Mouse (Mus musculus) cerebellum, postnatal 4 days (tissue): ENCODE data around the gene Tmem115.

ENCODE experiments used
- DNase-seq, 2 experiments: peaks; one replicate each; pipeline ENCODE4 v3.0.0; 2022; ENCODE audit warnings: low spot score in 2 of 2, mixed read lengths in 1 of 2

The Tmem115 gene

DNA sequence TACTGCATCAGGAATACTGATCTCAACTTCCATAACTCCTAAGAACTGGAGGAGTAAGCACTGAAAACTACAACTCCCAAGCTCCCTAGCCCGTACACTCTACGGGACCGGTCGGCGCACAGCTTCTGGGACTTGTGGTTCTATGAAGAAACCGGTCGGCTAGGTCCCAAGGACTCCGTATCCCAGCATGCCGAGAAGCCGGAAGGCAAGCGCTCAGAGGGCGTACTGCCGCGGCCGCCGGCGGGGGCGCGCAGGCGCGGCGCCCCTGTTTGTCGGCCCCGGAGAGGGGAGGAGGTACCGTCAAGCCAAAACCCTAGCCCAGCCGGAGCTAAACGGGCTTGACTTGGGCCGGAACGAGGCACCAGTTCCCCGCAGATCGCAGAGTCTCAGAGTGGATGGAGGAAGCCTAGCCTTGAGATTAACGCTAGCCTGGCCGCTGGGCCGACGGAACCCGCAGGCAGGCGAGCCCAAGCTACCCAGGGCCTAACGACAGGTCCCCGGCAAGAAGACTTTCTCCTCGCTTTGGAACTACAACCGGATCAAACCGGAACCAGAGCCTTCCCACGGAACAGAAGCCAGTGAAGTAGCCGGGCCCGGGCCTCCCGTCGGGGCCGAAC, at the start of gene Tmem115:
Tmem115 (plus strand) TSS at position 155 of the 617 bp plus-strand sequence.
- DNase-seq: peak; percentile 75 to 89

DNA sequence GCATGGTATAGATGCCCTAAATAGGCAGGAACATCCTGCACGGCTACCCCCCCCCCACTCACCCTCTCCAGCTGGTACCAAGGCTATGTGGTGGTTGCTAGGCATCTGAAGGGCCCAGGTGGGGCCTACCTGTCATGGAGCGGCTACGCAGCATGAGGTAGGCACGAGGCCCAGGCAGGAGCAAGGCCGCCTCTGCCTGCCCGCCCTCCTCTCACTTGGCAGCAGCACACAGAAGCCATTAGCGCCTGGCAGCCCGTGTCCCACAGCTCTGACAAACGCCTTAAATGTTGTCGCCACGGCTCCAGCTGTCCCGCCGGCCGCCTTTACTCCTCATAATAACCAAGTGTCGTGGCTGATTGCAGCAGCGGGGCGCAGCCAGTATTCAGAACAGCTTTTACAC, 49.4 kb upstream of the Tmem115 start:
- peak in 1 of 2 experiments; percentile 71 for DNase-seq

DNA sequence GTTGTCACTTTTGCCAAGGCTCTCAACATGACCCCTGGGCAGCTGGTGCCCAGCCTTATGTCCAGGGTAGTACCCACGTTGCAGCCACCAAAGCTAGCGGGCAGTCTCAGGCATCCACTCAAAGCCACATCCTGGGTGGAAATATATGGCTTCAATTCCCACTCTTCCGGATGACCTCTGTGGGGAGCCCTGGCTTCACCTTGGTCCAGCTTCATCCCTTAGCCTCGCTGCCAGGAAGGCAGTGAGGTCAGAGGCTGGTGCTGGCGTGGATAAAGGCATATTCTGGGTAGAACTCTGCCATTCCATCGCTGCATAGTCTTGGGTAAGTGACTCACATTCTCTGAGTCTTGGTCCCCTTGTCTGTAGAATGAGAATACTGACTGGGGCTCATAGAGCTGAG, 49.0 kb upstream of the Tmem115 start:
- no peak for DNase-seq

GRCm38 (mm10) chr9:107486086-107486485, 47.7 kb upstream of the Tmem115 start:
- DNase-seq: no peak

GRCm38 (mm10) chr9:107486507-107487225, 47.1 kb upstream of the Tmem115 start:
- no peak for DNase-seq

DNA sequence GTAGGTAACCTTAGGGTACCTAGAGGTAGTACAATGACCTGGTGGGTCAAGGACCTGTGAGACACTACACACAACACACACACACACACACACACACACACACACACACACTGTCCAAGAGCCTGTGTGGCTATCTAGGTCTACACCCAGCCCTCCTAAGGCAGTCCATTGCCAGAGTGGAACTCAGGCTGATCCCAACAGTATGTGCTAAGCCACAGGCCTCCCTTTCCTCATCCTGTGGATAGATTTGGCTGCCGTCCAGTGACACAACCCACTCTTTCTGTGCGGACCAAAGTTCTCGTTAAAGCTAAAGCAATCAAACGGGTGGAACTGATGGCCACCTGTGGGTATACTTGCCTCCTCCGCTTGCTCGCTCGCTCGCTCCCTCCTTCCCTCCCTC, 43.6 kb upstream of the Tmem115 start:
- no peak for DNase-seq

DNA sequence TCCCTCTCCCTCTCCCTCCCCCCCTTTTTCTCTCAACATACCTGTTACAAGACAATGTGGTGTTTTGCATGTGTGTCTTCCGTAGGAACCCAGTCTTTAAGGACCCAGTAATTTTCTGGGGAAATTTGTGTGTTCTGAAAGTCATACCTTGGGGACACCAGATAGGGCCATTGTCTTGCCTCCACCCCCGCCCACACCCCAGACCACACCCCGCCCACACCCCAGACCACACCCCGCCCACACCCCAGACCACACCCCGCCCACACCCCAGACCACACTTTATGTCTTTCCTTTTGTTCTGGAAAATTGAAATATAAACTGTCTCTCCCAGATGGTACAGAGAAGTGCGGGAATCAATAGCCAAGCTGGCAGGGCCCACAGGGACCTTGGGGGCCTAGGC, 43.1 kb upstream of the Tmem115 start:
- no peak for DNase-seq

GRCm38 (mm10) chr9:107493511-107493910, 40.2 kb upstream of the Tmem115 start:
- DNase-seq: no peak

DNA sequence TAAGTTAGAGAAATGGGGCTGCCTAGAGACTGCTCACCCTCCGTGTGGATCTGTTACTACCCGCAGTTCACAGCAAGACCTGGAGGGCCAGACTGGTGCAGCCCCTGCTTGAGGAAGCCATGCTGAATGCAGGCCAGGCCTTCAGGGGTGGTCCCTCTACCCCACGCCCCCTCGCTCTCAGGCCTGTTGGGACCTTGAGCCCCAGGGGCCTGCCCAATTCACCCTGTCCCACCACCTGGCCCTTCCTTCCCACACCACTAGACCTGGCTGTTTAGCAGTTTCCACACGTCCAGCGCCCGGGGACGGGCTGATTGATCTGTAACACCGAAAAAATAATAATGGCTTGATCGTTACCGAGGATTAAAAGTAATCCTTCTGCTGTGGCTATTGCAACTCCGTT, 39.5 kb upstream of the Tmem115 start:
- no peak for DNase-seq

GRCm38 (mm10) chr9:107496359-107496758, 37.4 kb upstream of the Tmem115 start:
- no peak for DNase-seq

DNA sequence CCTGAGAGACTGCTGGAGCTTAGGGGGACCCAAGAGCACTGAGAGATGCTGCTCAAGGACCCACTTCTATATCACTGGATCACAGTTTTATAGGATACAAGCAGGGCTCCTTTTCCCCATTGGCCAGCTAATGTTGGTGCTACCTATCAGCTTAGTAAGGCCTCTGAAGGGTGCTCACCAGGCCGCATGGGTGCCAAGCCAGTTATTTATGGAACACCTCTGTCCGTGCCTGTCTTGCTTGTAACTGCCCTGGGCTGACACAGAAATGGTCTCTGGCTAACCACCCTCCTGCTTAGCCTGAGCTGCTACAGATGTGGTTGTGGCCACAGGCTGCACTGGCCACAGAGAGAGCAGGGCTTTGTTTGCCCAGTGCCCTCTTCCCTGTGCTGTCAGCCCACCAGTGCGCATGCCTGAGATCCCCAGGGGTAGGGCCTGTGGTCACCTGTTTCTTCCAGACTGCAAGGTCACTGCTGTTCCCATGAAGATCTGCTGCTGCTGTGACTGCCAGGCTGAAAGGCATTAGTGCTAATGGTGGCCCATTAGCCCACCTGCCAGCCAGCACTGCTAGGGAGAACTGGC, 32.9 kb upstream of the Tmem115 start:
- DNase-seq: no peak

GRCm38 (mm10) chr9:107502131-107502846, 31.5 kb upstream of the Tmem115 start:
- no peak for DNase-seq

DNA sequence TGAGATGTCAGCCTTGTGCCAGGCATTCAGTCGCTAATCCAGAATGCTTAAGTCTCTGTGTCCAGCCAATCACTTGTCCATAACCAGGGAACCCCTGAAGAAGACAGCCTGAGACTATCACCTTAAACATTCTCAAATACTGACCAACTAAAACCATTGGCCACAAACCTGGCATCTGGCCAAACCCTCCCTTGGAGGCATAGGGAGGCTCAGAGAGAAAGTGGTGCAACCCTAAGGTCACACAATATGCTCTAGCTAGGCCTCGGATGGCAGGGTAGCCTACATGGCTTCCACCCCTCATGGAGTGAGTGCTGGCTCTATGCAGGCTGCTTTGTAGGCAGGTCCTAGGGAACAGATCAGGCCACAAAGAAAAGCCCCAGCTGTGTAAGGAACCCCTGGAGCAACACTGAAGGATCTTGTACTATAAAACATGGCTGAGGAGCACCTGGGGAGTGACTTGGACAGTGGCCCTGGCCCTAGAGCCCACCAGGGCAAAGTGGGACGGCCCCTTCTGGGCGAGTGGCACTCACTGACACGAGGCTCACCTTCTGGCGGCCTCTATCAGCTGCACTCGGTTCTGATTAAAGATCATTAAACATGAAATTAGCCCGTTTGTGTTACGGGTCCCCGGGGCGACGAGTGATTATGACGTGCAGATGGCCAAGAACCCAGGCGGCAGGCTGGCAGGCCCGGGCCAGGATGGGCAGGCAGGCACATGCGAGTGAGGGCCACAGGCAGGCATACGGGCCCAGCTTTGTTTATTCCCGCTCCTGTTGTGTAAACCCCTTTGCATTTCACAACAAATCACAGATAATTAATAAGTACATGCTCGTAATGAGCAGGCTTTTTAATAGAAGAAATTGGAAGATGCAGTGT, 28.8 kb upstream of the Tmem115 start:
- peak in 1 of 2 experiments; percentile 45 for DNase-seq

DNA sequence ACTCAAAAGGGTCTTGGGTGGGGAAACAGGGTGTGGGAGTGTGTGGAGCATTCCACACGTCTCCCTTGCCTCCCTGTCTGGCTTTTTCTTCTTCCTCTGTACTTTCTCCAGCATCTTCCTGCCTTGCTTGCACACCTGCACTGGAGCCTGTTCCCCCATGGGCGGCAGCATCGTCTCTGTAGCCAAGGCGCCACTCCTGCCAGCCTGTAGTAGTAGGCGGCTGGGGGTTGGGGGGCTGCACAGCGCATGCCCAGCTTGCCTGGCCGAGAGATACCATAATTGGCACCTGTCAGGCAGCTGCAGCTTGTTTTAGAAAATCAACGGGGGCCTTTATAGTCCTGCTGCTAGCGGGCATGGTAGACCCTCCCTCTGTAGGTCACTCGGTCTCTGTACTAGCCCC, 25.5 kb upstream of the Tmem115 start:
- no peak for DNase-seq

GRCm38 (mm10) chr9:107510384-107511100, 23.2 kb upstream of the Tmem115 start:
- DNase-seq: no peak

GRCm38 (mm10) chr9:107511436-107511835, 22.3 kb upstream of the Tmem115 start:
- DNase-seq: no peak

GRCm38 (mm10) chr9:107512326-107512725, 21.4 kb upstream of the Tmem115 start:
- DNase-seq: no peak

DNA sequence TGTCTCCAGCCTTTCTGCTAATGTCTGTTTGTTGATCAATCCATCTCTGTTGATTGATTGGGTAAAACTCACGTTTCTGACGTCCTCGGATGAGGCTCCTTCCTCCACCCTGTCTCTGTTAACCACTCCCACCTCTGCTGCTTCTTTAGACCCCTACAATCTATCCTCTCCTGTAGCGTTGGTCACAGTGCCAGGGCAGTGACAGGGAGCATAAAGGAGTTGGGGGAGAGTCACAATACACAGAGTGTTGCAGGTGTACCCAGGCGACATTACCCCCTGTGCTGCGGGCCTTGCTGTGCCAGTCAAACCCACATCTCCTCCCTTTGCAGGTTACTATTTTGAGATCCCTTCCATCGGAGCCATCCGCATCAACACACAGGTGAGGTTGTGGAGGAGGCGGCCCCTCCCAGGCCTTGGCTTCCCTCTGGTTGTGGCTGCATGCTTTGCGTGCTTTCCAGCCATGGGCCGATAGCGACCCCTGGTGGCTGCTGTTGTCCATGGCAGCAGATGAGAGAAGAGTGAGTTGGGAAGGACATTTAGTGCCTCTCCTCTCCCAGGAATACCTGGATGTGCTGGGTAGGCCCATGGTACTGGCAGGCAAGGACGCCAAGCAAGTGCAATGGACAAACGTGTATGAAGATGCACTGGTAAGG, 19.3 kb upstream of the Tmem115 start:
- peak; percentile 91 to 95 for DNase-seq

DNA sequence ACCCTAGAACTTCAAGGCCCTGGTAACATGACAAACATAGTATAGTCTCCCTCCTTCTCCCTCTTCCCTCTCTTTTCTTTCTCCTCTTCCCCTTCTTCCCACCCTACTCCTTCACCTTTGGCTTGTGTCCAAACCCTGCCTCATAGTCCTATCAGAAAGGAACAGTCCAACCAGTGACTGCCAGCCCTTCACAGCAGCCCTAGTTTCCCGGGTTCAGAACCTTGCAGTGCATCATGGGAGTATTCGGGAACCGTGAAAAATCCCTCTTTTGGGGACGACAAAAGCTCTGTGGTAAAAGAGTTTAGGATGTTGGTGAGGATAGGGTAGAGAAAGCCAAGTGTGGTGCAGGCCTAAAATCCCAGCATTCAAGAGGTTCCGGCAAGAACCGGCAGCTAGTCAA, 13.4 kb upstream of the Tmem115 start:
- no peak for DNase-seq

DNA sequence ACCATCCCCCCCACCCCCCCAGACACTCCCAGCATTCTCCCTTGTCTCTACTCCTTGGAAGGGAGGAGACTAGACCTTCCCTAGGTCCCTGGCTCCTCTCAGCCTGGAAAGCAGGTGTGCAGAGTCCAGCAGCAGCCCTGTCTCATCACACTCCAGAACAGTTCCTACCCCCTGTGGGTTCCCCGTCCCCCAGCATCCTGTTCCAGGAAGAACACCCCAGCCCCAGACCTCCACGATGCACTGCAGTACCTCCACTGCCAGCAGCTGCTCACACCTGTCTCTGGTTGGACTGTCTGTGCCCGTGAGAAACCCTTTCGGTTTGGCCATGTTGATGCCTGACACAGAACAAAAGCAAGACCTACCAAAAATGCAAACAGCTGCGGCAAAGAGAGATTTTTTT, 12.6 kb upstream of the Tmem115 start:
- no peak for DNase-seq
